Mouse (Mus musculus) stomach, postnatal 0 days (tissue): ENCODE measurements at regions not wholly inside any gene's neighbourhood (a gene's known extent, or its start where the extent isn't known, plus 50 kb on each side); places are given as distances from the start of the nearest gene placed in this dataset.

ENCODE experiments used
- CTCF ChIP-seq: IDR thresholded peaks from 2 replicates; pipeline ENCODE4 v1.5.1; 2016; ENCODE audit warnings: antibody characterized with exemption, low read depth, mild to moderate bottlenecking, moderate library complexity
- EP300 ChIP-seq: optimal IDR thresholded peaks from 2 replicates; pipeline ENCODE3; 2016; ENCODE audit warnings: antibody characterized with exemption

GRCm38 (mm10) chr11:18493981-18494380 lies 524.8 kb downstream of the Meis1 start:
- TF ChIP-seq CTCF = no peak
- no peak for TF ChIP-seq EP300
